Mouse (Mus musculus) MEL (cell line): ENCODE measurements around the gene Casp3.

Experiments used
- NELFE ChIP-seq: IDR thresholded peaks from 2 replicates; pipeline ENCODE4 v1.6.1; 2011; ENCODE audit warnings: low read depth, low read length, improper control_type of control experiment
- USF2 ChIP-seq, 2 experiments: IDR thresholded peaks; 2 replicates each; pipeline ENCODE4 v1.6.1; 2011 to 2012; ENCODE audit warnings: improper control_type of control experiment in 2 of 2, low read length in 2 of 2, borderline replicate concordance in 1 of 2, inconsistent platforms in 1 of 2, low read depth in 1 of 2, mild to moderate bottlenecking in 1 of 2; ENCODE audit not compliant: insufficient read depth in 1 of 2

- TF ChIP-seq NELFE (no peak), USF2 (IDR thresholded peaks at IDR 0.05; ENCODE audit: borderline replicate concordance in 1 of 2, insufficient read depth in 1 of 2, low read depth in 1 of 2, low read length in 2 of 2) (no peak)
Observed at GRCm38 (mm10) chr8:46639010-46639571, 22.0 kb downstream of the Casp3 start.
